Mouse (Mus musculus) kidney, embryonic 16.5 days (tissue): ENCODE data around the gene Slc35e3. TPM values are rescaled to one million over a fixed set of nuclear protein-coding genes. Genes with fewer than 3 reads are reported as not detected.
"Not testable (repeated sequence)": the region's sequence is repeated elsewhere in the genome, so short reads cannot be mapped to it uniquely, and the experiment has no call there.

Experiments used
- ATAC-seq: fragments of 200-750 bp; cut with Nextera tagmentation; 2 replicates; pipeline ENCODE4 v1.8.0; 2017; ENCODE audit warnings: moderate TSS enrichment; ENCODE audit not compliant: low FRiP score, low TSS enrichment
- H3K27ac ChIP-seq: fragments of 300-500 bp; sonication (generic); 2 replicates; pipeline ENCODE4 v1.5.1; 2014; ENCODE audit warnings: low read length
- H3K27me3 ChIP-seq: fragments of 300-500 bp; sonication (generic); 2 replicates; pipeline ENCODE4 v1.6.1; 2014; ENCODE audit warnings: low read length, control low read depth, mixed read lengths; ENCODE audit not compliant: insufficient read depth
- H3K36me3 ChIP-seq: fragments of 300-500 bp; sonication (generic); 2 replicates; pipeline ENCODE4 v1.6.1; 2014; ENCODE audit warnings: low read length, control low read depth, mixed read lengths; ENCODE audit not compliant: insufficient read depth
- H3K4me1 ChIP-seq: fragments of 300-500 bp; sonication (generic); 2 replicates; pipeline ENCODE4 v1.6.1; 2014; ENCODE audit warnings: low read length, control low read depth, mixed read lengths; ENCODE audit not compliant: insufficient read depth
- H3K4me2 ChIP-seq: fragments of 300-500 bp; sonication (generic); replicated peaks from 2 replicates; pipeline ENCODE4 v1.6.1; 2014; ENCODE audit warnings: low read depth, low read length
- H3K4me3 ChIP-seq: fragments of 300-500 bp; sonication (generic); 2 replicates; pipeline ENCODE4 v1.5.1; 2014; ENCODE audit warnings: mild to moderate bottlenecking, low read length
- H3K9ac ChIP-seq: fragments of 300-500 bp; sonication (generic); replicated peaks from 2 replicates; pipeline ENCODE4 v1.6.1; 2014; ENCODE audit warnings: low read length
- H3K9me3 ChIP-seq: fragments of 300-500 bp; sonication (generic); 2 replicates; pipeline ENCODE4 v1.6.1; 2016; ENCODE audit warnings: low read length, control low read depth
- WGBS: fragments of 180-500 bp; shearing (Covaris S2); extraction: QIAGEN DNeasy Blood & Tissue Kit; methylation state at CpG from one replicate; pipeline ENCODE4 v1.1.7; 2014; 5-methylcytosine and 5-hydroxymethylcytosine counted together
- polyA plus RNA-seq: library from polyadenylated mRNA; unstranded; fragments of >200 nt; fragmentation: Nextera tagmentation; extraction: Ambion mirVana; gene quantifications from 2 replicates; pipeline ENCODE4 v1.2.1, GENCODE M21; 2015

Slc35e3 gene
- polyA plus RNA-seq, 1 experiment from 2014 or later = 15.2 TPM

- no peak overlapping the region for H3K4me2 ChIP-seq
- peaks cover 15% of the 10 kb centered on the region for H3K36me3 ChIP-seq
- no peaks in the 10 kb centered on the region for H3K9me3 ChIP-seq
- H3K9ac ChIP-seq = no peak overlapping the region
- peaks cover 10% of the 10 kb centered on the region for H3K4me1 ChIP-seq
- H3K27me3 ChIP-seq = no peaks in the 10 kb centered on the region
- no peak overlapping the region for H3K4me3 ChIP-seq
- WGBS = 84% methylated on average over 15 of the region's 15 CpGs
- ATAC-seq = no peak
- H3K27ac ChIP-seq = no peak overlapping the region
These were observed 4.3 kb downstream of the Slc35e3 start for GRCm38 (mm10) chr10:117741698-117742475.

GRCm38 (mm10) chr10:117740921-117741320 is 5.2 kb downstream of the Slc35e3 start:
- H3K4me2 ChIP-seq = no peak overlapping the region
- peaks cover 21% of the 10 kb centered on the region for H3K36me3 ChIP-seq
- no peaks in the 10 kb centered on the region for H3K9me3 ChIP-seq
- H3K9ac ChIP-seq = no peak overlapping the region
- 89% methylated on average over 9 of the region's 9 CpGs for WGBS
- no peak overlapping the region for H3K27ac ChIP-seq
- ATAC-seq = no peak
- no peaks in the 10 kb centered on the region for H3K27me3 ChIP-seq
- no peak overlapping the region for H3K4me3 ChIP-seq
- peaks cover 10% of the 10 kb centered on the region for H3K4me1 ChIP-seq

GRCm38 (mm10) chr10:117740171-117740570 is 6.0 kb downstream of the Slc35e3 start:
- 97% methylated on average over 10 of the region's 10 CpGs for WGBS
- H3K4me2 ChIP-seq = no peak overlapping the region
- H3K27me3 ChIP-seq = no peaks in the 10 kb centered on the region
- no peak overlapping the region for H3K27ac ChIP-seq
- no peak for ATAC-seq
- H3K4me3 ChIP-seq = no peak overlapping the region
- no peaks in the 10 kb centered on the region for H3K9me3 ChIP-seq
- peaks cover 7% of the 10 kb centered on the region for H3K4me1 ChIP-seq
- H3K36me3 ChIP-seq = peaks cover 21% of the 10 kb centered on the region
- no peak overlapping the region for H3K9ac ChIP-seq

- Histone ChIP-seq H3K9me3 (no peaks in the 10 kb centered on the region), H3K36me3 (peaks cover 21% of the 10 kb centered on the region), H3K27me3 (no peaks in the 10 kb centered on the region), H3K4me1 (peaks cover 3% of the 10 kb centered on the region; the same call in 1 of the 2 replicates), H3K27ac (no peak overlapping the region), H3K4me3 (no peak overlapping the region), H3K4me2 (no peak overlapping the region), H3K9ac (no peak overlapping the region)
- no peak for ATAC-seq
- 95% methylated on average over 6 of the region's 6 CpGs for WGBS
These were observed 6.6 kb downstream of the Slc35e3 start for GRCm38 (mm10) chr10:117739648-117739948.

- H3K9ac ChIP-seq = no peak overlapping the region
- ATAC-seq = no peak; the same call in 1 of the 2 replicates
- H3K4me2 ChIP-seq = no peak overlapping the region
- 93% methylated on average over 15 of the region's 15 CpGs for WGBS
- no peaks in the 10 kb centered on the region for H3K9me3 ChIP-seq
- no peak overlapping the region for H3K4me3 ChIP-seq
- H3K4me1 ChIP-seq = peaks cover under 1% of the 10 kb centered on the region; the same call in 1 of the 2 replicates
- no peaks in the 10 kb centered on the region for H3K27me3 ChIP-seq
- peaks cover 19% of the 10 kb centered on the region for H3K36me3 ChIP-seq
- no peak overlapping the region for H3K27ac ChIP-seq
These were observed 7.1 kb downstream of the Slc35e3 start for GRCm38 (mm10) chr10:117738928-117739647.

GRCm38 (mm10) chr10:117738140-117738921 is 7.8 kb downstream of the Slc35e3 start:
- no peak overlapping the region for H3K27ac ChIP-seq
- no peaks in the 10 kb centered on the region for H3K27me3 ChIP-seq
- peaks cover 18% of the 10 kb centered on the region for H3K36me3 ChIP-seq
- no peaks in the 10 kb centered on the region for H3K9me3 ChIP-seq
- no peak overlapping the region for H3K4me3 ChIP-seq
- H3K9ac ChIP-seq = no peak overlapping the region
- no peak for ATAC-seq
- 92% methylated on average over 13 of the region's 13 CpGs for WGBS
- H3K4me2 ChIP-seq = no peak overlapping the region
- H3K4me1 ChIP-seq = no peaks in the 10 kb centered on the region

GRCm38 (mm10) chr10:117737498-117737897 is 8.7 kb downstream of the Slc35e3 start:
- not testable (repeated sequence) for H3K4me1 ChIP-seq, H3K27me3 ChIP-seq, H3K4me3 ChIP-seq, H3K4me2 ChIP-seq, ATAC-seq, H3K9me3 ChIP-seq, H3K9ac ChIP-seq, H3K27ac ChIP-seq
- peaks cover 18% of the 10 kb centered on the region for H3K36me3 ChIP-seq
- 95% methylated on average over 8 of the region's 8 CpGs for WGBS

- Histone ChIP-seq H3K4me2 (no peak overlapping the region), H3K9ac (no peak overlapping the region), H3K27me3 (no peaks in the 10 kb centered on the region), H3K9me3 (no peaks in the 10 kb centered on the region), H3K4me3 (no peak overlapping the region), H3K36me3 (peaks cover 18% of the 10 kb centered on the region), H3K27ac (no peak overlapping the region), H3K4me1 (no peaks in the 10 kb centered on the region)
- WGBS = 69% methylated on average over 4 of the region's 4 CpGs
- no peak for ATAC-seq
These were observed 9.1 kb downstream of the Slc35e3 start for GRCm38 (mm10) chr10:117737075-117737474.

- Histone ChIP-seq H3K9me3 (no peaks in the 10 kb centered on the region), H3K27ac (no peak overlapping the region), H3K36me3 (peaks cover 18% of the 10 kb centered on the region), H3K27me3 (no peaks in the 10 kb centered on the region), H3K4me3 (no peak overlapping the region), H3K4me2 (no peak overlapping the region), H3K9ac (no peak overlapping the region), H3K4me1 (no peaks in the 10 kb centered on the region)
- ATAC-seq = no peak
- WGBS = 89% methylated on average over 5 of the region's 5 CpGs
These were observed 9.6 kb downstream of the Slc35e3 start for GRCm38 (mm10) chr10:117736573-117736972.
